Mouse (Mus musculus): ENCODE measurements around the gene AC170998.1. TPM values are rescaled to one million over a fixed set of nuclear protein-coding genes. Genes with fewer than 3 reads are reported as not detected.
A peak's percentile ranks its signal among the peaks of the same experiment; 100 is the strongest.
"Not testable (repeated sequence)": the region's sequence is repeated elsewhere in the genome, so short reads cannot be mapped to it uniquely, and the experiment has no call there.

Gene AC170998.1
- polyA plus RNA-seq, 1 experiment from 2014 or later: 1.6 TPM

- Histone ChIP-seq H3K4me1 (replicated peaks) (peaks cover 36% of the 10 kb centered on the region), H3K9ac (no peak overlapping the region), H3K36me3 (no peaks in the 10 kb centered on the region), H3K4me2 (no peak overlapping the region), H3K9me3 (replicated peaks) (no peaks in the 10 kb centered on the region), H3K27me3 (no peaks in the 10 kb centered on the region), H3K4me3 (no peak overlapping the region), H3K27ac (no peak overlapping the region)
- 84% methylated on average over 2 of the region's 2 CpGs for WGBS
- ATAC-seq (replicated peaks; ENCODE audit: insufficient number of reproducible peaks, insufficient read depth, low FRiP score, low read depth): no peak
These were observed 18.1 kb upstream of the AC170998.1 start for GRCm38 (mm10) chr17:28707816-28708215.

- H3K9ac ChIP-seq: no peak overlapping the region
- H3K27ac ChIP-seq: no peak overlapping the region
- peaks cover 4% of the 10 kb centered on the region for H3K36me3 ChIP-seq
- no peaks in the 10 kb centered on the region for H3K9me3 ChIP-seq (replicated peaks)
- H3K27me3 ChIP-seq: no peaks in the 10 kb centered on the region
- 44% methylated on average over 2 of the region's 2 CpGs for WGBS
- no peak overlapping the region for H3K4me3 ChIP-seq
- ATAC-seq (replicated peaks; ENCODE audit: insufficient number of reproducible peaks, insufficient read depth, low FRiP score, low read depth): no peak
- no peak overlapping the region for H3K4me2 ChIP-seq
- H3K4me1 ChIP-seq (replicated peaks): peaks cover 33% of the 10 kb centered on the region
These were observed 16.9 kb upstream of the AC170998.1 start for GRCm38 (mm10) chr17:28708989-28709388.

GRCm38 (mm10) chr17:28709552-28710290, 16.2 kb upstream of the AC170998.1 start:
- no peak overlapping the region for H3K27ac ChIP-seq
- H3K9me3 ChIP-seq (replicated peaks): no peaks in the 10 kb centered on the region
- no peak overlapping the region for H3K4me3 ChIP-seq
- H3K27me3 ChIP-seq: no peaks in the 10 kb centered on the region
- peaks cover 11% of the 10 kb centered on the region for H3K36me3 ChIP-seq
- H3K4me1 ChIP-seq (replicated peaks): peaks cover 33% of the 10 kb centered on the region
- ATAC-seq (replicated peaks; ENCODE audit: insufficient number of reproducible peaks, insufficient read depth, low FRiP score, low read depth): no peak
- H3K4me2 ChIP-seq: no peak overlapping the region
- no peak overlapping the region for H3K9ac ChIP-seq
- 82% methylated on average over 8 of the region's 8 CpGs for WGBS

GRCm38 (mm10) chr17:28710291-28710688, 15.6 kb upstream of the AC170998.1 start:
- Histone ChIP-seq H3K36me3 (peaks cover 17% of the 10 kb centered on the region), H3K9ac (no peak overlapping the region), H3K27ac (no peak overlapping the region), H3K4me3 (no peak overlapping the region), H3K4me2 (no peak overlapping the region), H3K27me3 (no peaks in the 10 kb centered on the region), H3K9me3 (replicated peaks) (no peaks in the 10 kb centered on the region), H3K4me1 (replicated peaks) (peaks cover 29% of the 10 kb centered on the region)
- WGBS: 85% methylated on average over 8 of the region's 8 CpGs
- ATAC-seq (replicated peaks; ENCODE audit: insufficient number of reproducible peaks, insufficient read depth, low FRiP score, low read depth): no peak

- no peak overlapping the region for H3K4me3 ChIP-seq
- ATAC-seq (replicated peaks; ENCODE audit: insufficient number of reproducible peaks, insufficient read depth, low FRiP score, low read depth): no peak
- H3K4me1 ChIP-seq (replicated peaks): peaks cover 29% of the 10 kb centered on the region
- 87% methylated on average over 6 of the region's 6 CpGs for WGBS
- H3K9me3 ChIP-seq (replicated peaks): no peaks in the 10 kb centered on the region
- no peaks in the 10 kb centered on the region for H3K27me3 ChIP-seq
- H3K27ac ChIP-seq: no peak overlapping the region
- no peak overlapping the region for H3K4me2 ChIP-seq
- no peak overlapping the region for H3K9ac ChIP-seq
- peaks cover 25% of the 10 kb centered on the region for H3K36me3 ChIP-seq
These were observed 14.6 kb upstream of the AC170998.1 start for GRCm38 (mm10) chr17:28711237-28711636.

GRCm38 (mm10) chr17:28712305-28712704, 13.6 kb upstream of the AC170998.1 start:
- H3K27ac ChIP-seq: peak overlapping the region; percentile 41
- H3K36me3 ChIP-seq: peaks cover 35% of the 10 kb centered on the region
- peak overlapping the region; percentile 21; the same call in 1 of the 2 replicates for H3K4me2 ChIP-seq
- no peak overlapping the region for H3K4me3 ChIP-seq
- no peak overlapping the region for H3K9ac ChIP-seq
- no peaks in the 10 kb centered on the region for H3K27me3 ChIP-seq
- 37% methylated on average over 6 of the region's 6 CpGs for WGBS
- H3K9me3 ChIP-seq (replicated peaks): no peaks in the 10 kb centered on the region
- peaks cover 24% of the 10 kb centered on the region for H3K4me1 ChIP-seq (replicated peaks)
- ATAC-seq (replicated peaks; ENCODE audit: insufficient number of reproducible peaks, insufficient read depth, low FRiP score, low read depth): no peak

GRCm38 (mm10) chr17:28714006-28714405, 11.9 kb upstream of the AC170998.1 start:
- no peak overlapping the region for H3K4me3 ChIP-seq
- no peaks in the 10 kb centered on the region for H3K9me3 ChIP-seq (replicated peaks)
- no peak overlapping the region for H3K4me2 ChIP-seq
- H3K27me3 ChIP-seq: no peaks in the 10 kb centered on the region
- 95% methylated on average over 3 of the region's 3 CpGs for WGBS
- H3K36me3 ChIP-seq: peaks cover 35% of the 10 kb centered on the region
- no peak overlapping the region for H3K27ac ChIP-seq
- H3K4me1 ChIP-seq (replicated peaks): peaks cover 24% of the 10 kb centered on the region
- ATAC-seq (replicated peaks; ENCODE audit: insufficient number of reproducible peaks, insufficient read depth, low FRiP score, low read depth): no peak
- no peak overlapping the region for H3K9ac ChIP-seq

GRCm38 (mm10) chr17:28715832-28716548, 9.9 kb upstream of the AC170998.1 start:
- H3K4me2 ChIP-seq: no peak overlapping the region
- H3K4me3 ChIP-seq: no peak overlapping the region
- H3K36me3 ChIP-seq: peaks cover 44% of the 10 kb centered on the region
- peaks cover 30% of the 10 kb centered on the region for H3K4me1 ChIP-seq (replicated peaks)
- no peak for ATAC-seq (replicated peaks; ENCODE audit: insufficient number of reproducible peaks, insufficient read depth, low FRiP score, low read depth)
- no peaks in the 10 kb centered on the region for H3K9me3 ChIP-seq (replicated peaks)
- 68% methylated on average over 6 of the region's 7 CpGs for WGBS
- no peak overlapping the region for H3K9ac ChIP-seq
- H3K27ac ChIP-seq: no peak overlapping the region
- no peaks in the 10 kb centered on the region for H3K27me3 ChIP-seq

- Histone ChIP-seq H3K27me3 (no peaks in the 10 kb centered on the region), H3K36me3 (peaks cover 48% of the 10 kb centered on the region), H3K4me3 (no peak overlapping the region), H3K4me1 (replicated peaks) (peaks cover 22% of the 10 kb centered on the region), H3K9me3 (replicated peaks) (no peaks in the 10 kb centered on the region), H3K27ac (no peak overlapping the region), H3K9ac (no peak overlapping the region), H3K4me2 (no peak overlapping the region)
- WGBS: 72% methylated on average over 3 of the region's 3 CpGs
- no peak for ATAC-seq (replicated peaks; ENCODE audit: insufficient number of reproducible peaks, insufficient read depth, low FRiP score, low read depth)
These were observed 8.3 kb upstream of the AC170998.1 start for GRCm38 (mm10) chr17:28717535-28717934.

GRCm38 (mm10) chr17:28727511-28727910, 1.6 kb downstream of the AC170998.1 start:
- H3K36me3 ChIP-seq: peaks cover 78% of the 10 kb centered on the region
- not testable (repeated sequence) for H3K9ac ChIP-seq; H3K9me3 ChIP-seq (replicated peaks); H3K4me2 ChIP-seq; H3K4me3 ChIP-seq; H3K4me1 ChIP-seq (replicated peaks); H3K27ac ChIP-seq; H3K27me3 ChIP-seq; ATAC-seq (replicated peaks; ENCODE audit: insufficient number of reproducible peaks, insufficient read depth, low FRiP score, low read depth)
- 88% methylated on average over 11 of the region's 11 CpGs for WGBS

- WGBS: 82% methylated on average over 6 of the region's 6 CpGs
- no peak overlapping the region for H3K4me2 ChIP-seq
- H3K9me3 ChIP-seq (replicated peaks): no peaks in the 10 kb centered on the region
- no peak overlapping the region for H3K4me3 ChIP-seq
- no peaks in the 10 kb centered on the region for H3K27me3 ChIP-seq
- no peak for ATAC-seq (replicated peaks; ENCODE audit: insufficient number of reproducible peaks, insufficient read depth, low FRiP score, low read depth)
- H3K36me3 ChIP-seq: peaks cover 45% of the 10 kb centered on the region
- no peaks in the 10 kb centered on the region for H3K4me1 ChIP-seq (replicated peaks)
- H3K9ac ChIP-seq: no peak overlapping the region
- no peak overlapping the region for H3K27ac ChIP-seq
These were observed 9.6 kb downstream of the AC170998.1 start for GRCm38 (mm10) chr17:28735317-28736105.

Measured in heart, embryonic 15.5 days (tissue).